Mouse (Mus musculus): Measurements from ENCODE around the gene Hoxa11. TPM values are rescaled to one million over a fixed set of nuclear protein-coding genes. Genes with fewer than 3 reads are reported as not detected.

The Hoxa11 gene
- polyA plus RNA-seq, 1 experiment from 2014 or later: not detected

DNA sequence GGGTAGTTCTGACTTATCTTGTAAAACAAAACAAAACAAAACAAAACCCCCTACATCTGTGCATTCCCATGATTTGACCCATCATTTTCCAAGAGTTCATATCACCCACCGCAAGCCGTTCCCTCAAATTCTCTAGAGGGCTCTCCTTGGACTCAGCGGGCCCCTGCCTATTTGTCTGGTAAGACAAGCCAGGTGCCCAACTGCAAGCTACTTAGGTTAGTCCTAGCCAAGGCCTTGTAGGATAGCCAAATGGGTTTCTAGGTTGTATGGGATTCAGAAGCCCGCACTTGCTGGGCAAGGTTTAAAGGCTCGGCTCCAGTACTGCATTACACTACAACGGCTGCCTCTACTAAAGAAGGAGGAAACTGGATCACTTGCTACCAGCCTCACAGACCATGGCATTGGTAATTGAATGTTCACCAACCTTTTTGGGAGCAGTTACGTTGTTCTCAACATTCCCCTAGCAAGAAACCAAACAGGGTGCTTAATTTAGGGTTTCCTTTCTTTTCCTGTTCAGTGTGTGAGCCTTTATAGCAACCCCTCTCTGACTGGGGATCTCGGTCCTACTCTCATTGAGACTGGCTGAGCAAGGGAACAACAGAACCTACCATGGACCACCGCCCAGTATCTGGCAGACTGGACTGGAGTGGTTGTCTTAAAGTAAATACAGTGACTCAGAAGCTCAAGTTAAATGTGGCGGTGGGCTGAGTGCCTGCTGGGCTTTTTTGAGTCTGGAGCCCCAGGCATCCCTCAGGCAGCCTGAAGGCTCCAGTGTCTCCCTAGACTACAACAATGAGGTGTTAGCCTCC, 8.1 kb downstream of the Hoxa11 start:
- 27% methylated on average over 10 of the region's 10 CpGs for WGBS (ENCODE audit: insufficient replicate concordance)
- H3K4me1 ChIP-seq (ENCODE audit: control insufficient read depth, low read depth, low read length): no peaks in the 10 kb centered on the region; the same call in 1 of the 2 replicates
- no peak overlapping the region for H3K9ac ChIP-seq (ENCODE audit: low read depth, low read length)
- H3K27ac ChIP-seq (ENCODE audit: low read length): no peak overlapping the region
- H3K4me3 ChIP-seq (ENCODE audit: low read depth, low read length): no peak overlapping the region
- H3K27me3 ChIP-seq (ENCODE audit: control insufficient read depth, insufficient read depth, low read depth, low read length): peaks cover 97% of the 10 kb centered on the region
- ATAC-seq (ENCODE audit: low read depth): no peak
- no peaks in the 10 kb centered on the region for H3K36me3 ChIP-seq (ENCODE audit: control insufficient read depth, insufficient read depth)
- H3K4me2 ChIP-seq (ENCODE audit: low read depth, low read length): no peak overlapping the region
- no peaks in the 10 kb centered on the region for H3K9me3 ChIP-seq (replicated peaks; ENCODE audit: control insufficient read depth, low read length)

DNA sequence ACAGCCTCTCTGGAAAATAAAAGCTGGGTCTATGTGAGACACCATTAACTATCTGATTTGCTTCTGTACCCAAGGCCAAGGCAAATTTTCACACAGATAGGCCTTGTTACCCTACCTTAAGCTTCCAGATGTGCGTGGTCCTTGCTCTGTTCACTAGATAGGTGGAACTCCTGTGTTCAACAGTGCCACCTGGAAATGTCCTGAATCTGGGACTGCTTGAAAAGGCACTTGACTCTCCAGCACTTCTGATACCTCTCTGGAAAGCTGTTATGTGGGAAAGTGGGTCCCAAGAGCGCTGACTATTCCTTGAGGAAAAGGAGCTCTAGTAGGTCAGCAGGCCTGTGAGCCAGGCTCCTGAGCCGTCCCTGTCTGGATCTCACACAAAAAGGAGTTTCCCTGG, 8.8 kb downstream of the Hoxa11 start:
- Histone ChIP-seq H3K36me3 (ENCODE audit: control insufficient read depth, insufficient read depth) (no peaks in the 10 kb centered on the region), H3K4me3 (ENCODE audit: low read depth, low read length) (no peak overlapping the region), H3K27me3 (ENCODE audit: control insufficient read depth, insufficient read depth, low read depth, low read length) (peaks cover 98% of the 10 kb centered on the region), H3K4me1 (ENCODE audit: control insufficient read depth, low read depth, low read length) (no peaks in the 10 kb centered on the region; the same call in 1 of the 2 replicates), H3K9me3 (replicated peaks; ENCODE audit: control insufficient read depth, low read length) (no peaks in the 10 kb centered on the region), H3K9ac (ENCODE audit: low read depth, low read length) (no peak overlapping the region), H3K27ac (ENCODE audit: low read length) (no peak overlapping the region), H3K4me2 (ENCODE audit: low read depth, low read length) (no peak overlapping the region)
- WGBS (ENCODE audit: insufficient replicate concordance): 28% methylated on average over 3 of the region's 3 CpGs
- ATAC-seq (ENCODE audit: low read depth): no peak

DNA sequence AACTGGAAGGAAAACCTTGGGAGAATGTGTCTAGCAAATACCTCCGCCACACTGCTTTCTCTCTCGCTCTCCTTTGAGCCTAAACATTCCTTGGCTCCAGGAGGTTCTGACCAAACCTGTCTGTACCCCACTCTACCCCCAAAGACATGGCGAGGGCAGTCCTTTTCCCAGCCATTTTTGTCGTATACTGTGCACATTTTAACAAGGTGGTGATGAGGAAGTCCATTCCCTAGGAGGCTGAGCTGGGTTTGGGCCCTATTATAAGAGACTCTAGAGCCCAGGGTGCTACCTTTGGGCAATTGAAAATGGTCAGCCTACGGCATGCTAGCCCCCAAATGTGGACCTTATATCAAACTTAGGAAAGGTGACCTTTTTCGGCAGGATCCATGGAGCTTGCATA, 9.7 kb downstream of the Hoxa11 start:
- WGBS (ENCODE audit: insufficient replicate concordance): 24% methylated on average over 6 of the region's 6 CpGs
- no peaks in the 10 kb centered on the region for H3K9me3 ChIP-seq (replicated peaks; ENCODE audit: control insufficient read depth, low read length)
- ATAC-seq (ENCODE audit: low read depth): no peak
- no peak overlapping the region for H3K4me2 ChIP-seq (ENCODE audit: low read depth, low read length)
- H3K4me1 ChIP-seq (ENCODE audit: control insufficient read depth, low read depth, low read length): no peaks in the 10 kb centered on the region; the same call in 1 of the 2 replicates
- H3K9ac ChIP-seq (ENCODE audit: low read depth, low read length): no peak overlapping the region
- H3K27me3 ChIP-seq (ENCODE audit: control insufficient read depth, insufficient read depth, low read depth, low read length): peaks cover 96% of the 10 kb centered on the region
- H3K27ac ChIP-seq (ENCODE audit: low read length): no peak overlapping the region
- no peaks in the 10 kb centered on the region for H3K36me3 ChIP-seq (ENCODE audit: control insufficient read depth, insufficient read depth)
- H3K4me3 ChIP-seq (ENCODE audit: low read depth, low read length): no peak overlapping the region

DNA sequence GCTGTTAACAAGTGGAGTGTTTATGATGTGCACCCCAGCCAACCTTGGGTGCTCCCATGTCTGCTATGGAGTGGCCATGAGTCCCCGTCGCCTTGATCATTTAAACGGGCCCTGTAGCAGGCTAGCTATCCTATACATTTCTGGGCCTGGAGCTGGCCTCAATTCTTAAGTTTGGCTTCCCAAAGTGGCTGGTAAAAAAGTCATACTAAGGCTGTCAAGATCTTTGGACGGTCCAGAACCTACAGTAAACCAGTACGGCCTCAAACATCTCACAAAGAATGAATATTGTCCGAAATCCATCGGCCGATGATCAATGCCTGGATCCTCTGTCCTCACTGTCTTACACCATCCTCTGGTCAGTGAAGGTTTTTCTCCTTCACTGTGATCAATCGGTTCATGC, 10.3 kb downstream of the Hoxa11 start:
- ATAC-seq (ENCODE audit: low read depth): no peak
- H3K27ac ChIP-seq (ENCODE audit: low read length): no peak overlapping the region
- no peaks in the 10 kb centered on the region for H3K9me3 ChIP-seq (replicated peaks; ENCODE audit: control insufficient read depth, low read length)
- no peaks in the 10 kb centered on the region for H3K4me1 ChIP-seq (ENCODE audit: control insufficient read depth, low read depth, low read length)
- H3K4me2 ChIP-seq (ENCODE audit: low read depth, low read length): no peak overlapping the region
- H3K27me3 ChIP-seq (ENCODE audit: control insufficient read depth, insufficient read depth, low read depth, low read length): peaks cover 96% of the 10 kb centered on the region
- H3K4me3 ChIP-seq (ENCODE audit: low read depth, low read length): no peak overlapping the region
- WGBS (ENCODE audit: insufficient replicate concordance): 37% methylated on average over 9 of the region's 9 CpGs
- no peaks in the 10 kb centered on the region for H3K36me3 ChIP-seq (ENCODE audit: control insufficient read depth, insufficient read depth)
- no peak overlapping the region for H3K9ac ChIP-seq (ENCODE audit: low read depth, low read length)

DNA sequence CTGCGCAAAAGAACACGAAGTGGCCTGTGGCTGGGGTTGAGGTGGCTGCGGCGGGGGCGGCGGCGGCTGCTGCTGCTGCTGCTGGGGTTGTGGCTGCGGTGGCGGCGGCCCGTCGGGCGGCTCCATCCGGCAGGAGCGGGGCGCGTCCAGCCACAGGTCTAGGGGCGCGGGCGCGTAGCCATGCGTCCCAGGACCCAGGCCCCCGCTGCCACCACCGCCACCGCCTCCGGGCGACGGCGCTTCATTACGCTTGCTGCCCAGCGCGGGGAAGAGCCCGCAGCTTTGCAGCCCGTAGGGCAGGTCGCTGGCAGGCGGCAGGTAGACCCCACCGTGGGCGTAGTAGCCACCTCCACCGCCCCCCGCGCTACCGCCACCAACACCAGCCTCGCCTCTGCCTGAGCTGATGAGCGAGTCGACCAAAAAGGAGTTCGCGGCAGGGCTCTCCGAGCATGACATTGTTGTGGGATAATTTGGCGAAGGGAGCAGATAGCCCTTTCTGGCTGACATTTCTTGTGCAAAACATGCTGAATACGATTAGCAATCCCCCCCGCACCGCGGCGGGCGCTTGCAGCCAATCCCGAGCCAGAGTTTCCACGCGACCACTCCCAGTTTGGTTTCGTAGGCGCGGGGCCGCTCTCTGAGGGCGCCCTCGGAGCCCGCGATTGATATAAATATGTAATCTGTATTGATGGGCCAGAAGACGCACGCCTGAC, 11.0 kb downstream of the Hoxa11 start:
- Histone ChIP-seq H3K4me1 (ENCODE audit: control insufficient read depth, low read depth, low read length) (no peaks in the 10 kb centered on the region), H3K27me3 (ENCODE audit: control insufficient read depth, insufficient read depth, low read depth, low read length) (peaks cover 96% of the 10 kb centered on the region), H3K36me3 (ENCODE audit: control insufficient read depth, insufficient read depth) (no peaks in the 10 kb centered on the region), H3K9me3 (replicated peaks; ENCODE audit: control insufficient read depth, low read length) (no peaks in the 10 kb centered on the region), H3K9ac (ENCODE audit: low read depth, low read length) (no peak overlapping the region), H3K4me3 (ENCODE audit: low read depth, low read length) (no peak overlapping the region), H3K4me2 (ENCODE audit: low read depth, low read length) (no peak overlapping the region), H3K27ac (ENCODE audit: low read length) (no peak overlapping the region)
- no peak for ATAC-seq (ENCODE audit: low read depth)
- 2% methylated on average over 57 of the region's 68 CpGs for WGBS (ENCODE audit: insufficient replicate concordance)

DNA sequence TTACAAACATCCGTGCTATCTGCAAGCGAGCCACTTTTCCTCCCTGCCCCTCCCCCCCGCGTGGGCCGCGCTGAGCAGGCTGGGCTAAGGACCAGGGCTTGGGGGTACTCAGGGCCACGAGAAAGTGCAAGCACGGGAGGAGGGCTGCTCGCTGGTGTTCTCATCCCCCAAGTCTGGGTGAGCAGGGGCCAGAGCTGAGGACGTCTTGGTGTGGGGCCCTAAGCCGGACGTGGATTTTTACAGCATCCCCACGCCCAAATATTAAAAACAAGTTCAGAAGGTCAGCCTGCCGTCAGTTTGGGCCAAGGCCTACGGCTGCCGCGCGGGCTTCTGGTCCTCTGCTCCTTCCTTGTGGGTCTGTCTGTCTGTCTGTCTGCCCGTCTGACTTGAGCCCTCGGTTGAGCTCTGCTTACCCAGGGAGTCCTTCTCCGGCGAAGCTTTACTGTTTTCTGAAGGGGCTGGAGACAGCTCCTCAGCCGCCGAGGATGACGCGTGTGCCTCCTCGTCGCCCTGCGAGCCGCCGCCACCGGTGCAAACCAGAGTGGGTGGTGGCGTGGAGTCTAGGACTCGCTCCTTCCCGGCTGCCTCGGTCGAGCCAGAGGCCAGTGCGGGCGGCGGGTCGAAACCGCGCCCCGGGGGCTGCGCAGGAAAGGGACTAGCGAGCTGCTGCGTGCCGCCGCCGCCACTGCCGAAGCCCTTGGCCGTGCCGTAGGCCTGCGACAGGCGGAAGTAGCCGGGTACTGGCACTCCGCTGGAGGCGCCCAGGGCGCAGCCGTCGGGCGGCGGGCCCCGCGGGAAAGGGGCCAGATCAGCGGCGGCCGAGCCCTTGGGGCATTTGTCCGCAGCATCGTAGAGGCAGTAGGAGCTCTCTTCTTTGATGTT, 11.8 kb downstream of the Hoxa11 start:
- Histone ChIP-seq H3K4me1 (ENCODE audit: control insufficient read depth, low read depth, low read length) (no peaks in the 10 kb centered on the region), H3K4me3 (ENCODE audit: low read depth, low read length) (no peak overlapping the region), H3K9me3 (replicated peaks; ENCODE audit: control insufficient read depth, low read length) (no peaks in the 10 kb centered on the region), H3K27ac (ENCODE audit: low read length) (no peak overlapping the region), H3K36me3 (ENCODE audit: control insufficient read depth, insufficient read depth) (no peaks in the 10 kb centered on the region), H3K27me3 (ENCODE audit: control insufficient read depth, insufficient read depth, low read depth, low read length) (peaks cover 98% of the 10 kb centered on the region), H3K9ac (ENCODE audit: low read depth, low read length) (no peak overlapping the region), H3K4me2 (ENCODE audit: low read depth, low read length) (no peak overlapping the region)
- WGBS (ENCODE audit: insufficient replicate concordance): under 1% methylated on average over 70 of the region's 70 CpGs
- ATAC-seq (ENCODE audit: low read depth): no peak

DNA sequence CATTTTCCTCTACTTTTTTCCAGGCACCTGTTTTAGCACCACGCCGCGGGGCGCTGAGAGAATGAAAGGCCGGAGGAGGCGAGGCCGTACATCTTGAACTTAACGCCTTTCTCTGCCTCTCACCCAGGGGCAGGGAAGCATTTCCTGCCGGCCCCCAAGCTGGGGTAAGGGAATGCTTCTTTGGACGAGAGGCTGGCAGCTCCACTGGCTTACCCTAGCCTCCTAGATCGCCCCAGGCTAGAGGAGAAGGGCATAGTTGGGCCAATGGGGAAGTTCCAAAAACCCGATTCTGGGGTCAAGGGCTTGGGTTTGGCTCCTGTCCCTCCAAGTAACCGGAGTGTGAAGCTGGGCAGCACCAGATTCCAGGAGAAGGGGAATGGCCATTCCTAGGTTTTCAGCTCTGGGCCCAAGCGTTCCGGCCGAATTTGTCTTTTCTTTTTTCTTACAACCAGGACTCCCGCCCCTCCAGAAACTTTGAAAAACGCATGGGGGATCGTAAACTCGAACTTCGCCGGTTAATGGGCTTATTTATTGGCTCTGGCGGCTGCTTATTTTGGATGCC, 12.5 kb downstream of the Hoxa11 start:
- peaks cover 96% of the 10 kb centered on the region for H3K27me3 ChIP-seq (ENCODE audit: control insufficient read depth, insufficient read depth, low read depth, low read length)
- ATAC-seq (ENCODE audit: low read depth): no peak
- H3K4me2 ChIP-seq (ENCODE audit: low read depth, low read length): no peak overlapping the region
- H3K36me3 ChIP-seq (ENCODE audit: control insufficient read depth, insufficient read depth): no peaks in the 10 kb centered on the region
- no peak overlapping the region for H3K27ac ChIP-seq (ENCODE audit: low read length)
- 2% methylated on average over 23 of the region's 23 CpGs for WGBS (ENCODE audit: insufficient replicate concordance)
- no peak overlapping the region for H3K9ac ChIP-seq (ENCODE audit: low read depth, low read length)
- H3K9me3 ChIP-seq (replicated peaks; ENCODE audit: control insufficient read depth, low read length): no peaks in the 10 kb centered on the region
- no peaks in the 10 kb centered on the region for H3K4me1 ChIP-seq (ENCODE audit: control insufficient read depth, low read depth, low read length)
- no peak overlapping the region for H3K4me3 ChIP-seq (ENCODE audit: low read depth, low read length)

DNA sequence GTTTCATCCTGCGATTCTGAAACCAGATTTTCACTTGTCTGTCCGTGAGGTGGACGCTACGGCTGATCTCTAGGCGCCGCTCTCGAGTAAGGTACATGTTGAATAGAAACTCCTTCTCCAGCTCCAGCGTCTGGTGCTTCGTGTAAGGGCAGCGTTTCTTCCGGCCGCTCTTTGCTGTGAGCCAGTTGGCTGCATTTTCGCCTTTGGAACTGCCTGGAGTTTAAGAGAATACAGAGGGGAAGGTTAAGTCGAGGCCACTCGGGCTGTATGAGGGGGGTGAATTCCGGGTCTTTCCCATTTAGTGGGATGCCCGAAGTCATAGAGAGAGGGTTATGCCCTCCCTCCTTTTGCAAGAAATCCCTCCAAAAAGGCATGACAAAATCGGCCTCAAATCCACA, 13.0 kb downstream of the Hoxa11 start:
- no peak overlapping the region for H3K4me3 ChIP-seq (ENCODE audit: low read depth, low read length)
- H3K4me1 ChIP-seq (ENCODE audit: control insufficient read depth, low read depth, low read length): no peaks in the 10 kb centered on the region
- no peaks in the 10 kb centered on the region for H3K36me3 ChIP-seq (ENCODE audit: control insufficient read depth, insufficient read depth)
- no peak overlapping the region for H3K27ac ChIP-seq (ENCODE audit: low read length)
- H3K4me2 ChIP-seq (ENCODE audit: low read depth, low read length): no peak overlapping the region
- peaks cover 96% of the 10 kb centered on the region for H3K27me3 ChIP-seq (ENCODE audit: control insufficient read depth, insufficient read depth, low read depth, low read length)
- no peak overlapping the region for H3K9ac ChIP-seq (ENCODE audit: low read depth, low read length)
- under 1% methylated on average over 18 of the region's 18 CpGs for WGBS (ENCODE audit: insufficient replicate concordance)
- no peaks in the 10 kb centered on the region for H3K9me3 ChIP-seq (replicated peaks; ENCODE audit: control insufficient read depth, low read length)
- no peak for ATAC-seq (ENCODE audit: low read depth)

All from liver, embryonic 16.5 days (tissue).